Mouse (Mus musculus) small intestine, adult 2 months (tissue): ENCODE results near the gene Itga3. TPM values are rescaled to one million over a fixed set of nuclear protein-coding genes. Genes with fewer than 3 reads are reported as not detected.

Source experiments
- H3K27ac ChIP-seq: fragments of 200-500 bp; 2 replicates; pipeline ENCODE4 v1.5.1; 2012; ENCODE audit warnings: low read depth, low read length, control low read depth, inconsistent platforms; ENCODE audit not compliant: insufficient read depth
- H3K27me3 ChIP-seq: fragments of 200-500 bp; 2 replicates; pipeline ENCODE4 v1.6.1; 2012; ENCODE audit warnings: mild to moderate bottlenecking, moderate library complexity, low read length, inconsistent platforms; ENCODE audit not compliant: control insufficient read depth, insufficient read depth
- H3K36me3 ChIP-seq: fragments of 200-500 bp; 2 replicates; pipeline ENCODE4 v1.6.1; 2012; ENCODE audit warnings: mild to moderate bottlenecking, low read length, control low read depth, inconsistent platforms; ENCODE audit not compliant: control insufficient read depth, insufficient read depth
- H3K4me1 ChIP-seq: fragments of 200-500 bp; 2 replicates; pipeline ENCODE4 v1.6.1; 2012; ENCODE audit warnings: low read length, inconsistent platforms, mixed read lengths; ENCODE audit not compliant: control insufficient read depth, insufficient read depth, insufficient read length
- H3K4me3 ChIP-seq: fragments of 200-500 bp; 2 replicates; pipeline ENCODE4 v1.5.1; 2012; ENCODE audit warnings: low read depth, mild to moderate bottlenecking, control low read depth, inconsistent platforms, low read length, moderate library complexity
- CTCF ChIP-seq: fragments of 200-500 bp; IDR thresholded peaks from 2 replicates; pipeline ENCODE4 v1.5.1; 2012; ENCODE audit warnings: low read depth, mild to moderate bottlenecking, control low read depth, inconsistent platforms, low read length, moderate library complexity, mixed read lengths; ENCODE audit not compliant: insufficient replicate concordance, insufficient read length; ENCODE audit errors: extremely low read depth
- POLR2A ChIP-seq: fragments of 200-500 bp; IDR thresholded peaks from 2 replicates; pipeline ENCODE4 v1.6.1; 2012; ENCODE audit warnings: low read depth, mild to moderate bottlenecking, control low read depth, inconsistent platforms, low read length, moderate library complexity
- WGBS: fragments of 180-500 bp; shearing (Covaris S2); methylation state at CpG from one replicate; pipeline ENCODE4 v1.1.7; 2018; 5-methylcytosine and 5-hydroxymethylcytosine counted together
- polyA plus RNA-seq: library from polyadenylated mRNA; depleted of rRNA; stranded (reverse); fragments of >200 nt; gene quantifications from 2 replicates; pipeline ENCODE4 v1.2.3, GENCODE M21; 2012

Gene Itga3
- polyA plus RNA-seq, 1 experiment = 156 TPM

DNA sequence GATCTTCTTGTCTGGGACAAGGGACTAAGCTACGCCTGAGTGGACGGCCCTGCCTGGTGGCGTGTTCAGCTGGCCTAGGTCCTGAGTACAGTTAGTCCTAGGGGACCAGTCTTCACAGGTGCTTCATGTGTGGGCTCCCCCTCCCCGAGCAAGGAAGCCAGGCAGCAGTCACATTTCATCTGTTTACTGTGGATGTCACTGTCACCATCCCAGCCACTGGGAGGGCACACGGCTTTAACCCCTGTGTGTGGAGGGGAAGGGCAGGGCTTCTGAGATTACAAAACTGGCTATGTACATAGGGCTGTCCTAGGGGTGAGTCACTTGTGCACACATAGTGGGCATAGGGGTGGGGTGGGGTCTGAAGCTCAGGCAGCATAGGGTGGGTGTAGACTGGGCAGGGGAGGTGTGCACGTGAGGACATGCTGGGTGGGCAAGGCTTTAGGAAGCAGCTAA, 50.5 kb downstream of the Itga3 start:
- TF ChIP-seq POLR2A = no peak
- TF ChIP-seq CTCF = no peak
- Histone ChIP-seq H3K36me3 (peaks cover 28% of the 10 kb centered on the region), H3K27ac (no peak overlapping the region), H3K4me1 (no peaks in the 10 kb centered on the region), H3K4me3 (no peak overlapping the region), H3K27me3 (no peaks in the 10 kb centered on the region)
- WGBS = 83% methylated on average over 6 of the region's 6 CpGs

DNA sequence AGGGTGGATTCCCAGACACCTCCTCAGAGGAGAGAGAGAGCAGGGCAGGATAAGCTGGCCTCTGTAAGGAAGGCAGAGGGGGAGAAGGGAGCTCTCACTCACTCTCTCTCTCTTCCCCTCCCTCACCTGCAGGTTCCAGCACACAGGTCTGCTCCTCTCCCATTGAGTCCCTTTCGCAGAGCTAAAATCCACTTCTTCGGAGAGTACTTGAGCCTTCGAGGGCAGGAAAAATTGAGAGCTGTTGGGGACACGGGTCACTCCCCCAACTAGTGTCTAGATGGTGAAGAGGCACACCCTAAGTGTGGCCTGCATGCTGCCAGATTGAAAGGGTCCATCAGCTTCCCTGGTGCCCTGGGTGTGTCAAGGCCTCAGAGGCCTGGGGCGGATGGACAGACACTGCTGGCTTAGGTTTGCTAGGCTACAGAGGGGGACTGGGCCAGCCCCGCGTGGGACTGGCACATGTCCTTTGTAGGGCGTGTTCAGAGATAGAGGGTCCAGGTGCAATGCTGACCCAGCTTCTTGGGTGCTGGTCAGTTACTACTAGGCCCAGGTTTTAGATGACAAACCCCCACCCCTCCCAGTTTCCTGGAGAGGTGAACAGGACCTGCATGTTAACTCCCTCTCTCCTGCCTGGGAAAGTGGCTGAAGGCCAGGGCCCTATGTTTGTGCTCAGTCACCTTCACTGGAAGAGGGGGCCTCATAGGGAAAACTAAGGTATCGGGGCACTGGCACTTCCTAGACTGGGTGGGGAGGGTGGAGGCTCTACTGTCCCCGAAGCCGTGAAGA, 51.2 kb downstream of the Itga3 start:
- Histone ChIP-seq H3K27me3 (0 out of 2 replicates have a peak, but pooled peaks cover under 1% of the 10 kb centered on the region), H3K4me1 (no peaks in the 10 kb centered on the region), H3K36me3 (peaks cover 24% of the 10 kb centered on the region; the same call in 1 of the 2 replicates), H3K27ac (no peak overlapping the region), H3K4me3 (no peak overlapping the region)
- WGBS = 78% methylated on average over 11 of the region's 11 CpGs
- no peak for TF ChIP-seq POLR2A
- no peak for TF ChIP-seq CTCF

DNA sequence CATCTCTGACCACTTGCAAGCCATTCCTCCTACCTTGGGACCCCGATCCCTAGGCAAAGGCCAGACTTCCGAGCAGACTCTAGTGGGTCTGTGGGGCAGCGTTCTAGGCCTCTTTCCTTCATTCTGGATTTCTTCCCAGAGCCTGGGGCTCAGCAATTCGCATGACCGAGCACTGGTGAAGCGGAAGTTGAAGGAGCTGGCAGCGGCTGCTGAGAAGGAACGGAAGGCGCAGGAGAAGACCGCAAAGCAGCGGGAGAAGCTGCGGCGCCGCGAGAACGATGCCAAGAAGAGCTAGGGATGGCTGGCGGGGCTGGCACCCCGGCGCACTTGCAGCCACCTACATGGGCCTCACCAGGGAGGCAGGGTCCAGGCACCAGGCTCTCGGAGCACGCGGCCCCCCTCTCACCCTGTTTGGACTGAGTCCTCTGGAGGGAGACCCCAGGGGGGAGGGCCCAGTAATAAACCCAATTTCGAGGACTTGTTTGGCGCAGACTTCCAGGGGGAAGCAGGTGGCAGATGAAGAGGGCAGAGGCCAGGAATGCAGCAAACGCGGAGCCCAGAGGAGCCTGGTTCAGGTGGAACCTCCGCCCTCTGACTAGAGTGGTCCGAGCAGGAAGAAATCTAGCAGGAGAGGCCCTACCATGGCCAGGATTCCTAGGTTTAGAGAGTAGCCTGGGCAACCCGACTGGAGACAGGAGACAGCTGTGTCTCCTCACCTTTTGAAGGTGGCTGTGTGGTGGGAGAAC, 52.0 kb downstream of the Itga3 start:
- H3K27ac ChIP-seq = no peak overlapping the region
- H3K4me3 ChIP-seq = no peak overlapping the region
- peaks cover 22% of the 10 kb centered on the region; the same call in 1 of the 2 replicates for H3K36me3 ChIP-seq
- H3K4me1 ChIP-seq = no peaks in the 10 kb centered on the region
- 76% methylated on average over 29 of the region's 29 CpGs for WGBS
- H3K27me3 ChIP-seq = peaks cover 8% of the 10 kb centered on the region; the same call in 1 of the 2 replicates
- TF ChIP-seq POLR2A (no peak), CTCF (no peak)

DNA sequence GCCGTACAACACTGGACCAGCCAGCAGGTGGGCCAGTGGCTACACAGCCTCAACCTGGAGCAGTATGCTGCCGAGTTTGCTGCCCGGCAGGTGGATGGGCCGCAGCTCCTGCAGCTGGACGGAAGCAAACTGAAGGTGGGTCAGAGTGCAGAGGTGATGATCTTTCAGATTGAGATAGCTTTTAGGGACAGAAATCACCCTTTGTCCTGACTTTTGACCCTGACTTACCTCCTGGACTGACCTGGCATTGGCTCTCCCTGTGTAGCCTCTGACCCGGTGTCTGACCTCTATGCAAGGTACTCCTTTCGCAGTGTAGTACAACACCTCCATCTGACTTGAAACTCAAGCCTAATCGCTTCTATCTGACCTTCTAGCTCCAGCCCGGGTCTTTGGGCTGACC, 53.1 kb downstream of the Itga3 start:
- WGBS = 86% methylated on average over 9 of the region's 9 CpGs
- Histone ChIP-seq H3K27ac (no peak overlapping the region), H3K4me3 (no peak overlapping the region), H3K4me1 (no peaks in the 10 kb centered on the region), H3K36me3 (peaks cover 15% of the 10 kb centered on the region; the same call in 1 of the 2 replicates), H3K27me3 (peaks cover 9% of the 10 kb centered on the region; the same call in 1 of the 2 replicates)
- TF ChIP-seq POLR2A (no peak), CTCF (no peak)

DNA sequence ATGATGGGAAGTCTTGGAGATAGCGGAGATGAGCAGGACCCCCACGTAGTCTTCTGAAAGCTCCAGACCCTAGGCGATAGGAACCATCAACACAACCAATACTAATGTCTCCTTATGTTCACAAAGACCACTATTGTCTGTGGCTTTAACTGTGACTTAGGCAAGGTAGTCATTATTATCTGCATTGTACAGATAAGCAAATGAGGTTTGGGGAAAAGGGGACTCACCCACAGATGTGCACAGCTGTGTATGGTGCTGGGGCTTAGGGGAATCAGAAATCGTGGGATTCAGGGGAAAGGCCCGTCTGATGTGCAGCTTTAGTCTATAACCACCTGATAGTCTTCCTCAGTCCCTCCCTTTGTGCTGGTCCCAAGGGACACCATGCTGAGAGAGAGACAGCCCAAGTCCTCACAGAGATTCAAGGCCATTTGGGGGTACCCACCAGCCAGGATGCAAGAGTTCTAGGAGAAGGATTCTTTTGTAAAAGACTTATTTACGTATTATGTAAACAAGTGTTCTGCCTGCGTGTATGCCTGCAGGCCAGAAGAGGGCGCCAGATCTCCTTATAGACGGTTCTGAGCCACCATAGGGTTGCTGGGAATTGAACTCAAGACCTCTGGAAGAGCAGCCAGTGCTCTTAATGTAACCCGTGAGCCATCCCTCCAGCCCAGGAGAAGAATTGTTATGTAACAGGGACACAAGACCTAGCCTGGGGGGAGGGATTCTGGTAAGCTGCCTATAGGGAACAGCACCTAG, 54.2 kb downstream of the Itga3 start:
- TF ChIP-seq CTCF (peak; percentile 61; the same call in 1 of the 2 replicates), POLR2A (no peak)
- 65% methylated on average over 10 of the region's 10 CpGs for WGBS

DNA sequence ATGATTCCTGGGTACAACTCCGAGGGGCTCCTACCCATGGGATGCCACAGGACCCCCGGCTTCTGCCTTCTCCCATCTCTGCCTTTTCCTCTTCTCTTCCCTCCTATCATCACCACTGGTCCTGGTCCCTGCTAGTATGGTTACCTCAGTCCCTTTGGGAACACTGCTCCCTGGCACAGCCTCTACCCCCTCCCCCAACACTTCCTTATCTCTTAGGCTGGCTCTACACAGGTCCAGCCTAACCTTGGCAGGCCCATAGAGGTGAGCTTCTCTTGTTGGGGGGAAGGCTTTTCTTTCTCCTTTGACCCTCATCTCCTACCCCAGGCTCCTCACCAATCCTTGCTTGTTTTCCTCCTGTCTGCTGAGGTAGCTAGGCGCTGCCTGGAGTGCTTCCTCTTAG, 61.1 kb downstream of the Itga3 start:
- no peaks in the 10 kb centered on the region for H3K36me3 ChIP-seq
- H3K27ac ChIP-seq = no peak overlapping the region
- H3K27me3 ChIP-seq = peaks cover 20% of the 10 kb centered on the region
- no peak overlapping the region for H3K4me3 ChIP-seq
- TF ChIP-seq POLR2A = no peak
- no peak for TF ChIP-seq CTCF
- 55% methylated on average over 3 of the region's 3 CpGs for WGBS
- no peaks in the 10 kb centered on the region for H3K4me1 ChIP-seq

More for the DNA sequence above, 54.2 kb downstream of the Itga3 start:
- Histone ChIP-seq H3K27me3 (peaks cover 9% of the 10 kb centered on the region; the same call in 1 of the 2 replicates), H3K27ac (no peak overlapping the region), H3K4me3 (no peak overlapping the region), H3K36me3 (peaks cover 6% of the 10 kb centered on the region; the same call in 1 of the 2 replicates), H3K4me1 (no peaks in the 10 kb centered on the region)
